Mouse (Mus musculus) ES-E14 (cell line): ENCODE measurements around the gene Dhrs7b.

Source experiments
- HCFC1 ChIP-seq: IDR thresholded peaks from 2 replicates; pipeline ENCODE4 v1.6.1; 2012; ENCODE audit warnings: low read length, inconsistent platforms, borderline replicate concordance; ENCODE audit not compliant: insufficient read depth
- MAFK ChIP-seq: IDR thresholded peaks from 2 replicates; pipeline ENCODE4 v1.6.1; 2014; ENCODE audit warnings: mild to moderate bottlenecking, low read depth, low read length, inconsistent platforms; ENCODE audit not compliant: insufficient read depth
- ZC3H11A ChIP-seq: IDR thresholded peaks from 2 replicates; pipeline ENCODE4 v1.6.1; 2012; ENCODE audit warnings: low read depth, mild to moderate bottlenecking, inconsistent platforms, low read length, borderline replicate concordance
- ZNF384 ChIP-seq: IDR thresholded peaks from 2 replicates; pipeline ENCODE4 v1.6.1; 2012; ENCODE audit warnings: low read depth, low read length, inconsistent platforms

DNA sequence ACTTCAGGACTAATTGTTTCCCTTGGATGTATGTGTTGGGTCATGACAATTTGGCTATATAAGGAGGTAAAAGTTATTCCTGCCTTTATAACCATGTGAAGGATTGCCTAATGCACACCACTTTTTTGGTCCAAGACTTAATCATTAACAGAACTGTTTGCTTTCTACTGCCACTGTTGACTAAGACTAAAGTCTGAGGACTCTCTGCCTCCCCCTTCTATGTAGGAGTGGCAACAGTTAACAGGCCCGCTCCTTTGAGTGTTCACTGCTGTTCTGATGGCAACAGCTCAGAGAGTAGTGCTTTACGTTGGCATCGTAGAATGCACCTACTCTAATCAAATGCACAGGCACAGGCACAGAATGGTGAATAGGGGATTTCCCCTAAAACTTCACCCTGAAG is 5.2 kb upstream of the Dhrs7b start:
- no peak for TF ChIP-seq HCFC1
- TF ChIP-seq ZNF384, result no peak
- TF ChIP-seq ZC3H11A, result no peak
- no peak for TF ChIP-seq MAFK
